In the genomic region with DNA sequence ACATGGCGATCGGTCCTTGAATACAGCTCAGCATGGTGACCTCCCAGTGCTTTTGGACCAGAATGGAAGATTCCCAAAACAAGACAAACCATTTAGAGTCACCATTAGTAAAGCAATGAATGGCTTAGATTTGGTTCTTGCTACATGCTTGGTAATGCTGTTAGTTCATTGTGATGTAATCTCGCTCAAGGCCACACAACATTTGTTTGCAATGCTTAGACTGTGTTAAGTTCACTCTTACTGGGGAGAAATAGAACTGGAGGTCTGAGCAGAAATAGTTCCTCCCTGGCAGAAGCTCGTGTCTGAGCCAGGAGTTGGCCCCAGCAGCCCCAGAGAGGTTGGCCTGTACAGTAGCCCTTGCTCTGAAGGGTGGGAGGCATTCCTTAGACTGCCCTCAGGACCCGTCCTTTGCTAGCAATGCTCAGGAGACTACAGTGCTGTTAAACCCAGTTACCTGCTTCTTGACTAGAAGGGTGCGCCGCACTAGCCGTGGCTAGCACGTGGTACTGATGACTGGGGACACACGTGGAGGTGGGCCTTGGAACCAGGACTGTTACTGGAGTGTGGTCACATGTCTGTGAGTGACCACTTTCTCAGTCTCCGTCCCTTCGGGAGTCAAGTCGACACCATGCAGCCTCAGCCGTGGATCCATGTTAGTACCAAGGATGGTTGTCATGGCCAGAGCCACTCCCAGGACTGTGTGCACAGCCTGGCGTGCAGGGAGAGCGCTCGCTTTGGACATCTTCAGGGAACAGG, we compare ENCODE assay signal across 1 mouse cellular context.
TF ChIP-seq lines count a peak whose summit lies in the region.

No protein-coding gene starts in this region.

TF ChIP-seq in MEL, 35 proteins besides CTCF, POLR2A, EP300 and RAD21:
- TF ChIP-seq ETS1 (IDR thresholded peaks at IDR 0.05; ENCODE audit: low read depth, low read length) (no peak), POLR2AphosphoS5 (IDR thresholded peaks at IDR 0.05; ENCODE audit: borderline replicate concordance, low read depth, low read length) (peak; percentile 83)
